Mouse (Mus musculus) heart, embryonic 16.5 days (tissue): ENCODE data around the gene Hic1. TPM values are rescaled to one million over a fixed set of nuclear protein-coding genes. Genes with fewer than 3 reads are reported as not detected.
"Not testable (repeated sequence)": the region's sequence is repeated elsewhere in the genome, so short reads cannot be mapped to it uniquely, and the experiment has no call there.

ENCODE experiments used
- ATAC-seq: fragments of 200-750 bp; cut with Nextera tagmentation; replicated peaks from 2 replicates; pipeline ENCODE4 v1.8.0; 2017; ENCODE audit warnings: moderate number of reproducible peaks; ENCODE audit not compliant: insufficient read depth, low FRiP score; ENCODE audit errors: extremely low read depth
- H3K27ac ChIP-seq: fragments of 300-500 bp; sonication (generic); 2 replicates; pipeline ENCODE4 v1.5.1; 2014; ENCODE audit warnings: mild to moderate bottlenecking, low read length, control low read depth, moderate library complexity
- H3K27me3 ChIP-seq: fragments of 300-500 bp; sonication (generic); 2 replicates; pipeline ENCODE4 v1.6.1; 2014; ENCODE audit warnings: low read length, mixed read lengths; ENCODE audit not compliant: control insufficient read depth, insufficient read depth
- H3K36me3 ChIP-seq: fragments of 300-500 bp; sonication (generic); 2 replicates; pipeline ENCODE4 v1.6.1; 2014; ENCODE audit not compliant: control insufficient read depth, insufficient read depth
- H3K4me1 ChIP-seq: fragments of 300-500 bp; sonication (generic); 2 replicates; pipeline ENCODE4 v1.6.1; 2014; ENCODE audit warnings: low read length, mixed read lengths; ENCODE audit not compliant: control insufficient read depth, insufficient read depth
- H3K4me2 ChIP-seq: fragments of 300-500 bp; sonication (generic); 2 replicates; pipeline ENCODE4 v1.6.1; 2014; ENCODE audit warnings: low read depth, mild to moderate bottlenecking, control low read depth, low read length
- H3K4me3 ChIP-seq: fragments of 300-500 bp; sonication (generic); 2 replicates; pipeline ENCODE4 v1.5.1; 2014; ENCODE audit warnings: mild to moderate bottlenecking, control low read depth, low read length
- H3K9ac ChIP-seq: fragments of 300-500 bp; sonication (generic); 2 replicates; pipeline ENCODE4 v1.6.1; 2014; ENCODE audit warnings: low read length, control low read depth
- H3K9me3 ChIP-seq: fragments of 300-500 bp; sonication (generic); replicated peaks from 2 replicates; pipeline ENCODE4 v1.6.1; 2016; ENCODE audit warnings: low read length; ENCODE audit not compliant: control insufficient read depth
- WGBS: fragments of 180-500 bp; shearing (Covaris S2); extraction: QIAGEN DNeasy Blood & Tissue Kit; methylation state at CpG from one replicate; pipeline ENCODE4 v1.1.7; 2014; 5-methylcytosine and 5-hydroxymethylcytosine counted together
- polyA plus RNA-seq: library from polyadenylated mRNA; unstranded; fragments of >200 nt; fragmentation: Nextera tagmentation; extraction: Ambion mirVana; gene quantifications from 2 replicates; pipeline ENCODE4 v1.2.1, GENCODE M21; 2015

Hic1 gene
- polyA plus RNA-seq, 1 experiment from 2014 or later, result 7.1 TPM

GRCm38 (mm10) chr11:75189713-75190370 lies 20.5 kb upstream of the Hic1 start:
- Histone ChIP-seq H3K4me1 (peaks cover 31% of the 10 kb centered on the region), H3K4me2 (peak overlapping the region; percentile 90), H3K27ac (peak overlapping the region; percentile 78), H3K36me3 (0 out of 2 replicates have a peak, but pooled peaks cover 2% of the 10 kb centered on the region), H3K4me3 (peak overlapping the region; percentile 75), H3K9ac (peak overlapping the region; percentile 76), H3K27me3 (no peaks in the 10 kb centered on the region), H3K9me3 (no peaks in the 10 kb centered on the region)
- no peak for ATAC-seq
- under 1% methylated on average over 22 of the region's 22 CpGs for WGBS

GRCm38 (mm10) chr11:75184986-75185385 lies 15.7 kb upstream of the Hic1 start:
- no peak overlapping the region for H3K4me2 ChIP-seq
- peaks cover 15% of the 10 kb centered on the region for H3K36me3 ChIP-seq
- WGBS, result 89% methylated on average over 2 of the region's 2 CpGs
- ATAC-seq, result 0 out of 2 replicates have a peak, but pooled peaks have one; percentile 12
- no peaks in the 10 kb centered on the region for H3K9me3 ChIP-seq
- H3K4me1 ChIP-seq, result peaks cover 8% of the 10 kb centered on the region
- H3K27me3 ChIP-seq, result no peaks in the 10 kb centered on the region
- no peak overlapping the region for H3K9ac ChIP-seq
- no peak overlapping the region for H3K27ac ChIP-seq
- H3K4me3 ChIP-seq, result no peak overlapping the region

GRCm38 (mm10) chr11:75184573-75184972 lies 15.3 kb upstream of the Hic1 start:
- Histone ChIP-seq H3K4me2 (no peak overlapping the region), H3K27me3 (no peaks in the 10 kb centered on the region), H3K9ac (no peak overlapping the region), H3K9me3 (no peaks in the 10 kb centered on the region), H3K4me3 (no peak overlapping the region), H3K36me3 (peaks cover 15% of the 10 kb centered on the region), H3K4me1 (peaks cover 7% of the 10 kb centered on the region), H3K27ac (no peak overlapping the region)
- 83% methylated on average over 5 of the region's 5 CpGs for WGBS
- no peak for ATAC-seq

GRCm38 (mm10) chr11:75183917-75184570 lies 14.7 kb upstream of the Hic1 start:
- H3K9me3 ChIP-seq, result no peaks in the 10 kb centered on the region
- H3K36me3 ChIP-seq, result peaks cover 15% of the 10 kb centered on the region
- no peak overlapping the region for H3K4me3 ChIP-seq
- H3K27me3 ChIP-seq, result no peaks in the 10 kb centered on the region
- no peak overlapping the region for H3K27ac ChIP-seq
- peaks cover 7% of the 10 kb centered on the region for H3K4me1 ChIP-seq
- whole genome bisulfite sequencing, result 81% methylated on average over 2 of the region's 2 CpGs
- H3K9ac ChIP-seq, result no peak overlapping the region
- ATAC-seq, result no peak
- H3K4me2 ChIP-seq, result no peak overlapping the region

- Histone ChIP-seq H3K9ac (peak within 1 kb of the TSS; percentile 84), H3K4me1 (peaks cover 18% of the 10 kb centered on the region), H3K36me3 (peaks cover 15% of the 10 kb centered on the region), H3K27ac (peak within 1 kb of the TSS; percentile 53), H3K4me2 (peak within 1 kb of the TSS; percentile 78), H3K9me3 (no peaks in the 10 kb centered on the region), H3K27me3 (no peaks in the 10 kb centered on the region), H3K4me3 (peak within 1 kb of the TSS; percentile 72)
- ATAC-seq, result peak; percentile 94
- WGBS, result 2% methylated on average over 33 of the region's 33 CpGs
These were observed 9.4 kb upstream of the Hic1 start, which contains the start of gene Ovca2 for GRCm38 (mm10) chr11:75178672-75179208. Gene Ovca2 (minus strand): TSS chr11:75178835.

- WGBS, result 45% methylated on average over 12 of the region's 12 CpGs
- H3K4me1 ChIP-seq, result peaks cover 20% of the 10 kb centered on the region
- peak overlapping the region; percentile 53 for H3K27ac ChIP-seq
- H3K36me3 ChIP-seq, result peaks cover 11% of the 10 kb centered on the region
- no peak for ATAC-seq
- H3K9me3 ChIP-seq, result no peaks in the 10 kb centered on the region
- peak overlapping the region; percentile 84 for H3K9ac ChIP-seq
- H3K27me3 ChIP-seq, result peaks cover 1% of the 10 kb centered on the region; the same call in 1 of the 2 replicates
- peak overlapping the region; percentile 72 for H3K4me3 ChIP-seq
- peak overlapping the region; percentile 78 for H3K4me2 ChIP-seq
These were observed 8.7 kb upstream of the Hic1 start for GRCm38 (mm10) chr11:75178011-75178410.

- peaks cover 40% of the 10 kb centered on the region for H3K4me1 ChIP-seq
- not testable (repeated sequence) for H3K9me3 ChIP-seq, H3K4me2 ChIP-seq, H3K36me3 ChIP-seq, ATAC-seq, H3K9ac ChIP-seq, H3K4me3 ChIP-seq, H3K27ac ChIP-seq
- peaks cover 19% of the 10 kb centered on the region for H3K27me3 ChIP-seq
- 67% methylated on average over 6 of the region's 6 CpGs for WGBS
These were observed 5.3 kb upstream of the Hic1 start for GRCm38 (mm10) chr11:75174574-75174973.

GRCm38 (mm10) chr11:75173799-75174165 lies 4.5 kb upstream of the Hic1 start:
- Histone ChIP-seq H3K27ac (no peak overlapping the region), H3K4me2 (peak overlapping the region; percentile 89), H3K4me1 (peaks cover 37% of the 10 kb centered on the region), H3K9ac (no peak overlapping the region), H3K4me3 (peak overlapping the region; percentile 56), H3K36me3 (0 out of 2 replicates have a peak, but pooled peaks cover 4% of the 10 kb centered on the region), H3K9me3 (no peaks in the 10 kb centered on the region), H3K27me3 (peaks cover 22% of the 10 kb centered on the region)
- WGBS, result 2% methylated on average over 15 of the region's 15 CpGs
- ATAC-seq, result no peak
